Mouse (Mus musculus) effector memory CD4-positive, alpha-beta T cell, adult 5 months (primary cell): Measurements from ENCODE around the gene Zfp27. TPM values are rescaled to one million over a fixed set of nuclear protein-coding genes. Genes with fewer than 3 reads are reported as not detected.

ENCODE experiments used
- polyA plus RNA-seq: library from polyadenylated mRNA; unstranded; fragments of 100-300 nt; shearing (Covaris generic); gene quantifications from one replicate; pipeline ENCODE4 v1.2.1, GENCODE M21; 2017

Gene Zfp27
- polyA plus RNA-seq = 2.1 TPM

DNA sequence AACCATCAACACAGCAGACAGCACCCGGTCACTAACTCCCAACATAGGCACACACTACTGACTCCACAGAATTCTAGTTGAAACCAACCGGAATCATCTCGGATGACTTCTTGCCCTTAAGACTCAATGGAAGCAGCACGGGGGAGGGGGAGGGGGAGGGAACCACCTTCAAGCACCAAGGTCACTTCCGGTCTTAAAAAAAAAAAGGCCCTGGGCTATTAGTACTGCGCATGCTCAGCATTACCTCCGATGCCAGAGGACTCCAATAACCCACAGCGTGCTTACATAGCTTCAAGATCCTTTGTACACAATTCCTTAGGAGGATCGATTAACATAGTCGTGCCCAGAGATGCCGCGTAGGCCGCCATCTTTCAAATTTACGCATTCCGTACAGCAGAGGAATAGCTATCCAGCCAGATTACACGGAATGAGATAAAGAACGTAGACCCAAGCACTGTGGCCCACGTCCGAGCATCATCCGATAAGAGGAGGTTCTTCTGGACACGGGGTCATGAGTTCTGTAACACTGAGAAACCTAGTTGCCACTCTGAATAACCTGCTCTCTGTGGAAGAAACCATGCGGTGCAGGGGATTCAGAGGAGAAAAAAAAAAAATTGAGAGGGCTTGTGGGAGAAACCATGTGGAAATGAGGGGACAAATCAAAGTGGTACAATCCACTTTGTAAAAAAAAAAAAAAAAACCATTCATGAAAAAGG, at the start of gene Zfp27:
Zfp27 (minus strand) TSS at position 607 of the 716 bp plus-strand sequence.

DNA sequence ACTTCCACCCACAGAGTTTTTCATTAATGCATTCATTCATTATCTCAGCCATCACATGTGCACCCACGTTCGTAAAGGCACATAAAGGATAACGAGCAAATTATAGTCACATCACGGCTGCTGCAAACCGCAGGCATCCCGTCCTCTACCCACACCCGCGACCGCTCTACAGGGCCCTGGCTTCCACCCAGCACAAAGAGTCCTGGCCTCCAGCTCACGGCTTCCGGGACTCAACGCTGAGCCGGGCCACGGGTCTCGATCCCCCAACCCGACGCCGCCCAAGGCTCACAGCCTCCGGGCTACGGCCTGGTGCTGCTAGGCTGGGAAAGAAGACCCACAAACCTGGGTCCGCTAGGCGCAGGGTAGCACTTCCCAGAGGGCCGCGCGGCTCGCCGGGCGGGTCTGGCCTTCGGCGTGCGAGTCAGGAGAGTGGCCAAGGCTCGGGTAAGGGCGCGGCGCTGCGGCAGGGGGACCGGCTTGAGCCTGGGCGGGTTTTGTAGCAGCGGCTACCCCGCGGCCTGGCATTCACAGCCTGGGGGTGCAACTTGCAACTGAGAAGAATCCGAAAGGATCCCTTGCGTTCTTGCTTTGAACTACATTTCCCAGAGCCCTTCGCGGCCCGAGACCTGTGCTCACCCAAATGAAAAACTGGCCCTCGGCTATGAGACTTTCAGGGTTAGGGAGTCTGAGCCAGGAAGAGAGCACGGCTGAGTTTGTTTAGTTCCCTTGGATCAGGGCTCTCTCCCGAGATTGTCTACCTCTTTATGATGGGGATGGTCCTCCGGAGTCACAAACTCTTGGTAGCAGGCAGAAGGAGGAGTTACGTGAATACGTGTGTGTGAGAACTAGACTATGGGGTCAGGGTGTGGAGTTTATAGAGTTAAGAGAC, 47.4 kb upstream of the Zfp27 start, which contains the start of gene Zfp74:
Zfp74 (minus strand) TSS at position 577 of the 889 bp plus-strand sequence.

DNA sequence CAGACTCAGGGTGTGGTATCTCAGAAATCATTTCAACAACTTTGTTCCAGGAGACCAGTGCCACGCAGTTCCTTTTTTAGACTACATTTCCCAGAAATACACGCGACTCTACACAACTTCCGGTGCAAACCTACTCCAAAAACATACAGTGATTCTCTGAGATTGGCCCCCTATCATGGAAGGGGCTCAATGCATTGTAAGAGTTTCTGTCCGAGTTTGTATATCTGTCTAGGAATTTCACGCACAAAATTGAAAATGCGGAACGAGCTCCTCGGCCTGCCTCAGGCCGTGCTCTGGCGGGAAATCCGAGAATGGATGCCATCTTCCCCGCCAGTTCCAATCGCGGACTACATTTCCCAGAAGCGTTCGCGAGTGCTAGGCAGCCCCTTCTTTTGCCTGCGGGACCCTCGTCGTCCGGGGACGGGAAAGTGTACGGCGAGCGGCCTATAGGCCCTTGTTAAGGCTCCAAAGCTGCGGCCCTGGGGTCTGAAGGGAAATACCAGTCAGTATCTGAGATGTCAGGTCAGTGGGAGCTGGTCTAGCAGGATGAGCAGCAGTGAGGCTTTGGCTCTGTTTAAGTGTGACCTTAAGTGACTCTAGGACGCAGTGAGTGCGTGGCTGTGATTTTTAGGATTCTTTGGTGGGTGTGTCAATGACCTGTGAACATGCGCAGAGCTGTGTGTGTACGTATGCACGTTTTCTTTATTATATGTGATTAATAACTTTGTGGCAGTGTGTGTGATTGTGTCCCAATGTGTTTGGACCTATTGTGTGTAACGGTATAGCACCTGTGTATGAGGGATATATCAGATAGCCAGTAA, 2.0 kb upstream of the Zfp27 start, which contains the start of gene Zfp383:
Zfp383 (plus strand) TSS at position 94 of the 821 bp plus-strand sequence.

GRCm38 (mm10) chr7:29859532-29860517, 46.5 kb downstream of the Zfp27 start, which contains the start of gene Zfp420:
Gene Zfp420 (plus strand): TSS chr7:29859979.

GRCm38 (mm10) chr7:29853219-29853842, 53.0 kb downstream of the Zfp27 start, which contains the start of gene Zfp940:
Gene Zfp940 (minus strand): TSS chr7:29853669.

Other genes starting within 250 kb of the Zfp27 start
- gene Catsperg2, start 179.5 kb downstream of the Zfp27 start, polyA plus RNA-seq = not detected
- gene Zfp84, start 138.0 kb downstream of the Zfp27 start, polyA plus RNA-seq = 13.2 TPM
- not detected for gene Zfp30, start 122.6 kb downstream of the Zfp27 start, polyA plus RNA-seq
- 6.7 TPM for gene Zfp790, start 90.5 kb downstream of the Zfp27 start, polyA plus RNA-seq
- 2.5 TPM for gene Zfp940, start 52.9 kb downstream of the Zfp27 start, polyA plus RNA-seq
- 8.2 TPM for gene Zfp420, start 46.6 kb downstream of the Zfp27 start, polyA plus RNA-seq
- 0.51 TPM for gene Zfp383, start 1.7 kb upstream of the Zfp27 start, polyA plus RNA-seq
- gene Zfp74, start 47.5 kb upstream of the Zfp27 start, polyA plus RNA-seq = 4.2 TPM
- gene Zfp568, start 77.4 kb upstream of the Zfp27 start, polyA plus RNA-seq = 5.6 TPM
- gene Zfp14, start 144.8 kb upstream of the Zfp27 start, polyA plus RNA-seq = 1.2 TPM
- gene Zfp82, start 166.3 kb upstream of the Zfp27 start, polyA plus RNA-seq = 4.6 TPM
- not detected for gene Gm26920, start 183.8 kb upstream of the Zfp27 start, polyA plus RNA-seq
- 8.9 TPM for gene Zfp566, start 184.0 kb upstream of the Zfp27 start, polyA plus RNA-seq
- gene Zfp260, start 188.2 kb upstream of the Zfp27 start, polyA plus RNA-seq = 57.5 TPM
- gene Zfp382, start 215.4 kb upstream of the Zfp27 start, polyA plus RNA-seq = 9.1 TPM